Mouse (Mus musculus) brain, embryonic 14.5 days (tissue): ENCODE measurements around the gene Spdye4b.

Experiments
- CTCF ChIP-seq: fragments of 200-500 bp; IDR thresholded peaks from 2 replicates; pipeline ENCODE4 v1.5.1; 2012; ENCODE audit warnings: inconsistent platforms, mild to moderate bottlenecking, moderate library complexity, borderline replicate concordance; ENCODE audit not compliant: insufficient read depth, insufficient read length; ENCODE audit errors: extremely low read depth
- POLR2A ChIP-seq: fragments of 200-500 bp; IDR thresholded peaks from 2 replicates; pipeline ENCODE4 v1.6.1; 2012; ENCODE audit warnings: mild to moderate bottlenecking, inconsistent platforms, borderline replicate concordance; ENCODE audit not compliant: poor library complexity, insufficient read depth, insufficient read length, severe bottlenecking; ENCODE audit errors: extremely low read depth

DNA sequence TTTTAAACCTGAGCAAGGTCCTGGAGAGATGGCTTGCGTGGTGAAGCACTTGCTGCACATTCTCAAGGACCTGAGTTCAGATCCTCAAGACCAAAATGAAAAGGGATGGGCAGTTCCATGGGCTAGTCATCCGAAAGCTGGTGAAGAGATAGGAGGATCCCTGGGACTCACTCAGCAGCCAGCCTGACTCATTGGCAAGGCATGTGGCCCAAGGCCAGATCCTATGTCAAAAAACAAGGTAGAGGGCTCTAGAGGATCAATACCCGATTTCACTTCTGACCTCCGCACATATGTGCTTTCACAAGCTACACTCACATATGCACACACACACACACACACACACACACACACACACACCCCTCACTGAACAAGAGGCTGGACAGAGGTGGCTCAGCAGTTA lies 15.7 kb downstream of the Spdye4b start:
- no peak for TF ChIP-seq POLR2A
- no peak for TF ChIP-seq CTCF
